Mouse (Mus musculus) spleen, adult 2 months (tissue): Measurements from ENCODE around the gene 1700010I14Rik.

ENCODE experiments used
- CTCF ChIP-seq: fragments of 200-500 bp; IDR thresholded peaks from 2 replicates; pipeline ENCODE4 v1.5.1; 2011; ENCODE audit warnings: mild to moderate bottlenecking, inconsistent platforms; ENCODE audit not compliant: insufficient read depth, insufficient read length, insufficient replicate concordance; ENCODE audit errors: extremely low read depth
- POLR2A ChIP-seq: fragments of 200-500 bp; IDR thresholded peaks from 2 replicates; pipeline ENCODE4 v1.6.1; 2011; ENCODE audit warnings: low read depth, low read length, inconsistent platforms

DNA sequence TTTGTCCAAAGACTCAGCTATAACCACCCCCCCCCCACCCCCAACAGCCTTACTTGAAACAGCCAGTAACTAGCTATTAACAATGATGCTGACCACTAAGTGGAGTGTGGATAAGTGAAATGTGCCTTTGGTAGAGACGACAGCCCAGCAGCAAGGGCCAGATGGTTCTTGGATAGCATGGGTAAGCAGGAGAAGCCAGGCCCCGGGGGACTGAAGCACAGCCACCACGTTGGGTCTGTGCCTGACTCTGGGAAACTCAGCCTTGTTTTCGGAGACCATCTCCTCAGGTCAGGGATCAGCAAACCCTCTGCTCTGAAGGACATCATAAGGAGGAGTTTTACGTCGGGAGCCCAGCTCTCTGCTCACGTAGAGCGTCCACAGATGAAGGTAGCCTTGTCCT is 35.2 kb upstream of the 1700010I14Rik start:
- TF ChIP-seq CTCF: no peak
- no peak for TF ChIP-seq POLR2A
